Mouse (Mus musculus) ES-Bruce4 (cell line): ENCODE results near the gene Ubac2. TPM values are rescaled to one million over a fixed set of nuclear protein-coding genes. Genes with fewer than 3 reads are reported as not detected.

Experiments
- H3K27ac ChIP-seq: 2 replicates; pipeline ENCODE4 v1.5.1; 2012; ENCODE audit warnings: low read length, inconsistent platforms; ENCODE audit not compliant: insufficient read depth
- H3K27me3 ChIP-seq: 2 replicates; pipeline ENCODE4 v1.6.1; 2012; ENCODE audit warnings: mild to moderate bottlenecking, low read length, inconsistent platforms; ENCODE audit not compliant: control insufficient read depth, poor library complexity, insufficient read depth, severe bottlenecking
- H3K36me3 ChIP-seq: 2 replicates; pipeline ENCODE4 v1.6.1; 2012; ENCODE audit warnings: inconsistent platforms, mild to moderate bottlenecking, low read length, moderate library complexity; ENCODE audit not compliant: control insufficient read depth, poor library complexity, insufficient read depth, severe bottlenecking
- H3K4me1 ChIP-seq: one replicate; pipeline ENCODE4 v1.8.1; 2011; ENCODE audit warnings: low read length; ENCODE audit not compliant: control insufficient read depth, insufficient read depth
- H3K4me3 ChIP-seq: 2 replicates; pipeline ENCODE4 v1.5.1; 2011; ENCODE audit warnings: low read depth, mild to moderate bottlenecking, low read length
- H3K9ac ChIP-seq: 2 replicates; pipeline ENCODE4 v1.6.1; 2012; ENCODE audit warnings: low read depth, mild to moderate bottlenecking, inconsistent platforms; ENCODE audit not compliant: poor library complexity, severe bottlenecking
- H3K9me3 ChIP-seq: replicated peaks from 2 replicates; pipeline ENCODE4 v1.6.1; 2012; ENCODE audit warnings: mild to moderate bottlenecking, low read length, inconsistent platforms; ENCODE audit not compliant: control insufficient read depth, poor library complexity, insufficient read depth, severe bottlenecking
- CTCF ChIP-seq: IDR thresholded peaks from one replicate; pipeline ENCODE4 v1.8.1; 2011; ENCODE audit warnings: low read depth, low read length
- EP300 ChIP-seq: IDR thresholded peaks from 2 replicates; pipeline ENCODE4 v1.6.1; 2011; ENCODE audit warnings: low read depth, low read length; ENCODE audit not compliant: insufficient read depth
- POLR2A ChIP-seq: IDR thresholded peaks from one replicate; pipeline ENCODE4 v1.8.1; 2011; ENCODE audit warnings: low read length; ENCODE audit not compliant: insufficient read depth
- polyA plus RNA-seq: library from polyadenylated mRNA; stranded (reverse); fragments of >200 nt; gene quantifications from 2 replicates; pipeline ENCODE4 v1.2.4, GENCODE M21; 2011; ENCODE audit warnings: low read depth; ENCODE audit not compliant: missing spikeins, insufficient read depth, insufficient read length

The Ubac2 gene
- polyA plus RNA-seq, 1 experiment = 42.2 TPM

GRCm38 (mm10) chr14:121896126-121897090 is 18.0 kb downstream of the Ubac2 start:
- Histone ChIP-seq H3K9ac (no peak overlapping the region), H3K4me3 (no peak overlapping the region), H3K27ac (no peak overlapping the region), H3K9me3 (no peaks in the 10 kb centered on the region), H3K27me3 (no peaks in the 10 kb centered on the region), H3K4me1 (peaks cover 2% of the 10 kb centered on the region), H3K36me3 (no peaks in the 10 kb centered on the region)
- TF ChIP-seq CTCF (no peak), POLR2A (no peak), EP300 (no peak)

GRCm38 (mm10) chr14:121897773-121898172 is 19.4 kb downstream of the Ubac2 start:
- TF ChIP-seq CTCF (no peak), POLR2A (no peak), EP300 (no peak)
- Histone ChIP-seq H3K27me3 (no peaks in the 10 kb centered on the region), H3K36me3 (no peaks in the 10 kb centered on the region), H3K9ac (no peak overlapping the region), H3K9me3 (no peaks in the 10 kb centered on the region), H3K4me3 (no peak overlapping the region), H3K4me1 (peaks cover 2% of the 10 kb centered on the region), H3K27ac (no peak overlapping the region)

GRCm38 (mm10) chr14:121898509-121898908 is 20.1 kb downstream of the Ubac2 start:
- H3K4me1 ChIP-seq = peaks cover 2% of the 10 kb centered on the region
- no peak overlapping the region for H3K9ac ChIP-seq
- H3K27me3 ChIP-seq = no peaks in the 10 kb centered on the region
- H3K4me3 ChIP-seq = no peak overlapping the region
- H3K27ac ChIP-seq = no peak overlapping the region
- TF ChIP-seq CTCF (no peak), EP300 (no peak), POLR2A (no peak)
- no peaks in the 10 kb centered on the region for H3K36me3 ChIP-seq
- H3K9me3 ChIP-seq = no peaks in the 10 kb centered on the region

- Histone ChIP-seq H3K9ac (no peak overlapping the region), H3K27me3 (no peaks in the 10 kb centered on the region), H3K4me1 (peaks cover 2% of the 10 kb centered on the region), H3K9me3 (no peaks in the 10 kb centered on the region), H3K27ac (no peak overlapping the region), H3K36me3 (no peaks in the 10 kb centered on the region), H3K4me3 (no peak overlapping the region)
- no peak for TF ChIP-seq EP300
- no peak for TF ChIP-seq CTCF
- no peak for TF ChIP-seq POLR2A
Observed at GRCm38 (mm10) chr14:121899071-121899470, 20.7 kb downstream of the Ubac2 start.

GRCm38 (mm10) chr14:121901511-121901910 is 23.1 kb downstream of the Ubac2 start:
- TF ChIP-seq CTCF (no peak), POLR2A (no peak), EP300 (no peak)
- H3K4me3 ChIP-seq = no peak overlapping the region
- no peak overlapping the region for H3K9ac ChIP-seq
- H3K4me1 ChIP-seq = peaks cover 2% of the 10 kb centered on the region
- no peaks in the 10 kb centered on the region for H3K9me3 ChIP-seq
- no peaks in the 10 kb centered on the region for H3K36me3 ChIP-seq
- H3K27ac ChIP-seq = no peak overlapping the region
- H3K27me3 ChIP-seq = no peaks in the 10 kb centered on the region

GRCm38 (mm10) chr14:121903381-121903876 is 25.0 kb downstream of the Ubac2 start:
- Histone ChIP-seq H3K27ac (no peak overlapping the region), H3K4me3 (no peak overlapping the region), H3K27me3 (no peaks in the 10 kb centered on the region), H3K4me1 (peaks cover 2% of the 10 kb centered on the region), H3K36me3 (peaks cover 9% of the 10 kb centered on the region), H3K9ac (no peak overlapping the region), H3K9me3 (no peaks in the 10 kb centered on the region)
- TF ChIP-seq POLR2A (no peak), CTCF (no peak), EP300 (no peak)
